Mouse (Mus musculus) ES-Bruce4 (cell line): Measurements from ENCODE around the gene Vmn2r13. TPM values are rescaled to one million over a fixed set of nuclear protein-coding genes. Genes with fewer than 3 reads are reported as not detected.

ENCODE experiments used
- H3K27ac ChIP-seq: 2 replicates; pipeline ENCODE4 v1.5.1; 2012; ENCODE audit warnings: low read length, inconsistent platforms; ENCODE audit not compliant: insufficient read depth
- H3K27me3 ChIP-seq: 2 replicates; pipeline ENCODE4 v1.6.1; 2012; ENCODE audit warnings: mild to moderate bottlenecking, low read length, inconsistent platforms; ENCODE audit not compliant: control insufficient read depth, poor library complexity, insufficient read depth, severe bottlenecking
- H3K36me3 ChIP-seq: 2 replicates; pipeline ENCODE4 v1.6.1; 2012; ENCODE audit warnings: inconsistent platforms, mild to moderate bottlenecking, low read length, moderate library complexity; ENCODE audit not compliant: control insufficient read depth, poor library complexity, insufficient read depth, severe bottlenecking
- H3K4me1 ChIP-seq: one replicate; pipeline ENCODE4 v1.8.1; 2011; ENCODE audit warnings: low read length; ENCODE audit not compliant: control insufficient read depth, insufficient read depth
- H3K4me3 ChIP-seq: 2 replicates; pipeline ENCODE4 v1.5.1; 2011; ENCODE audit warnings: low read depth, mild to moderate bottlenecking, low read length
- H3K9ac ChIP-seq: 2 replicates; pipeline ENCODE4 v1.6.1; 2012; ENCODE audit warnings: low read depth, mild to moderate bottlenecking, inconsistent platforms; ENCODE audit not compliant: poor library complexity, severe bottlenecking
- H3K9me3 ChIP-seq: replicated peaks from 2 replicates; pipeline ENCODE4 v1.6.1; 2012; ENCODE audit warnings: mild to moderate bottlenecking, low read length, inconsistent platforms; ENCODE audit not compliant: control insufficient read depth, poor library complexity, insufficient read depth, severe bottlenecking
- CTCF ChIP-seq: IDR thresholded peaks from one replicate; pipeline ENCODE4 v1.8.1; 2011; ENCODE audit warnings: low read depth, low read length
- EP300 ChIP-seq: IDR thresholded peaks from 2 replicates; pipeline ENCODE4 v1.6.1; 2011; ENCODE audit warnings: low read depth, low read length; ENCODE audit not compliant: insufficient read depth
- POLR2A ChIP-seq: IDR thresholded peaks from one replicate; pipeline ENCODE4 v1.8.1; 2011; ENCODE audit warnings: low read length; ENCODE audit not compliant: insufficient read depth
- polyA plus RNA-seq: library from polyadenylated mRNA; stranded (reverse); fragments of >200 nt; gene quantifications from 2 replicates; pipeline ENCODE4 v1.2.4, GENCODE M21; 2011; ENCODE audit warnings: low read depth; ENCODE audit not compliant: missing spikeins, insufficient read depth, insufficient read length

Vmn2r13 gene
- polyA plus RNA-seq, 1 experiment, result not detected

- Histone ChIP-seq H3K27ac (no peak overlapping the region), H3K9me3 (no peaks in the 10 kb centered on the region), H3K27me3 (no peaks in the 10 kb centered on the region), H3K36me3 (no peaks in the 10 kb centered on the region), H3K4me3 (no peak overlapping the region), H3K4me1 (no peaks in the 10 kb centered on the region), H3K9ac (no peak overlapping the region)
- peak; percentile 2 for TF ChIP-seq CTCF
- TF ChIP-seq EP300, result no peak
Measured at GRCm38 (mm10) chr5:109139546-109139945, 52.5 kb downstream of the Vmn2r13 start.

- H3K27ac ChIP-seq, result no peak overlapping the region
- TF ChIP-seq POLR2A (no peak), EP300 (no peak), CTCF (no peak)
- no peak overlapping the region for H3K4me3 ChIP-seq
- no peak overlapping the region for H3K9ac ChIP-seq
- H3K27me3 ChIP-seq, result no peaks in the 10 kb centered on the region
- H3K9me3 ChIP-seq, result 0 out of 2 replicates have a peak, but pooled peaks cover 3% of the 10 kb centered on the region
- H3K36me3 ChIP-seq, result no peaks in the 10 kb centered on the region
- H3K4me1 ChIP-seq, result no peaks in the 10 kb centered on the region
Measured at GRCm38 (mm10) chr5:109136731-109137130, 55.3 kb downstream of the Vmn2r13 start.

Other genes starting within 250 kb of the Vmn2r13 start
- gene Vmn2r10, start 185.7 kb downstream of the Vmn2r13 start, polyA plus RNA-seq, result 1.1 and 1.2 TPM in 2 replicates
- not detected in 2 replicates for gene Vmn2r11, start 132.6 kb downstream of the Vmn2r13 start, polyA plus RNA-seq
- not detected in 2 replicates for gene Vmn2r12, start 94.2 kb downstream of the Vmn2r13 start, polyA plus RNA-seq
- gene Vmn2r14, start 32.5 kb upstream of the Vmn2r13 start, polyA plus RNA-seq, result not detected in 2 replicates
- not detected in 2 replicates for gene Vmn2r15, start 105.4 kb upstream of the Vmn2r13 start, polyA plus RNA-seq
- not detected in 2 replicates for gene Vmn2r16, start 138.0 kb upstream of the Vmn2r13 start, polyA plus RNA-seq
- 0.12 and 0.14 TPM in 2 replicates for gene Vmn2r17, start 227.5 kb upstream of the Vmn2r13 start, polyA plus RNA-seq